17 mouse cellular contexts compared by ENCODE assay signal in the genomic region with DNA sequence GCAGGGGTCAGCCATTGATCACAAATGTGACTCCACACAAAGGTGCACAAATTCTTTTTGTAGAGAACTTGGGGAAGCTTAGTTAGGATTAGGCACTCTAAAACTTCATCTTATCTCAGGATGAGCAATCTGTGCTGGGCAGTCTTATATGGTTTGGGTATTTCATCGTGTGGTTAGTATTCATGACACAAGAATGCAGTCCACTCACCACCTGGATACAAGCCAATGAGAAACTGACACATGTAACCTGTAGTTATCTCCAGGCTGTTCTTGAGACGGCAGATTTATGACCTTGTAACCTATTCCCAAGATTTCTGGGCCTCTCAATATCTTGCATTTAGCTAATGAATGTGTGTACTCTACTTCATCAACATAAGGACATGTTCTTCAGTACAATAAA.
DNase-seq lines count a peak whose midpoint lies in the region; TF ChIP-seq lines count a peak whose summit lies in the region.
"Had no signal": no experiment of that assay in that cellular context is flagged by ENCODE, and none has a peak within 500 bp of the region (broad histone marks: within the 10 kb centered on the region; RNA-seq: fewer than 3 reads in every experiment).

No protein-coding gene starts in this region.

- H3K4me3 ChIP-seq in C2C12 (ENCODE audit: insufficient read depth, poor library complexity, severe bottlenecking) = no peak overlapping the region
- H3K4me3 ChIP-seq: embryonic facial prominence, embryonic 15.5 days; erythroblast, embryonic 14.5 days; forebrain, embryonic 10.5 days; heart, adult 2 months; hindbrain, embryonic 10.5 days; intestine, embryonic 15.5 days had no signal

- H3K79me3 ChIP-seq in C2C12 (ENCODE audit: low read depth) = no peaks in the 10 kb centered on the region

- TF ChIP-seq CTCF in C2C12 (IDR thresholded peaks at IDR 0.05; ENCODE audit: control insufficient read depth, insufficient read depth, insufficient read length) = no peak

- H3ac ChIP-seq in C2C12 (ENCODE audit: control insufficient read depth, insufficient read length, low read depth) = no peak overlapping the region

- DNase-seq in 3T3-L1 (ENCODE audit: low read depth, low spot score) = peak; percentile 41
- DNase-seq in adrenal gland, adult 2 months = peak; percentile 60
- DNase-seq in adrenal gland, postnatal 25 days = peak; percentile 38
- no peak for DNase-seq in embryo, embryonic 11 days
- DNase-seq in left cerebral cortex, adult 9 months (ENCODE audit: low spot score in 2 of 2) = no peak
- no peak for DNase-seq in thymus, adult 18-20 months
- DNase-seq: B cell, adult 2 months; cerebellum, adult 2 months; cerebellum, postnatal 10 days; heart, adult 2 months; kidney, adult 18-20 months had no signal

- no peaks in the 10 kb centered on the region for H3K79me2 ChIP-seq in C2C12 (ENCODE audit: control insufficient read depth, insufficient read depth)

- H3K36me3 ChIP-seq in C2C12 (ENCODE audit: control insufficient read depth, insufficient read depth) = no peaks in the 10 kb centered on the region
- H3K36me3 ChIP-seq: embryonic facial prominence, embryonic 15.5 days; forebrain, embryonic 10.5 days; hindbrain, embryonic 10.5 days; intestine, embryonic 15.5 days had no signal

- H3K27me3 ChIP-seq in C2C12 (ENCODE audit: control insufficient read depth, insufficient read depth, insufficient read length) = no peaks in the 10 kb centered on the region
- H3K27me3 ChIP-seq: embryonic facial prominence, embryonic 15.5 days; intestine, embryonic 15.5 days had no signal

TF ChIP-seq in C2C12, 6 proteins besides CTCF, POLR2A, EP300 and RAD21:
- TF ChIP-seq FOSL1 (IDR thresholded peaks at IDR 0.05; ENCODE audit: insufficient read depth, low read length, poor library complexity, severe bottlenecking) (peak; percentile 93), MYOG (IDR thresholded peaks at IDR 0.05; ENCODE audit: control insufficient read depth, extremely low read depth, insufficient read length) (no peak), USF1 (IDR thresholded peaks at IDR 0.05; ENCODE audit: low read depth) (no peak), MAX (IDR thresholded peaks at IDR 0.05) (peak; percentile 32), CEBPB (IDR thresholded peaks at IDR 0.05; ENCODE audit: low read depth) (peak; percentile 9), MYOD1 (IDR thresholded peaks at IDR 0.05; ENCODE audit: control insufficient read depth, insufficient read length, low read depth) (peak; percentile 76)

Comparison
In these comparisons a context has a peak if more than half of its experiments do, and no peak if none do; other contexts are left out.
1. DNase-seq: peak in 3T3-L1 (single experiment), adrenal gland, adult 2 months (single experiment) and adrenal gland, postnatal 25 days (single experiment); none in embryo, embryonic 11 days (single experiment), left cerebral cortex, adult 9 months (0 of 2) and thymus, adult 18-20 months (0 of 2).